Mouse (Mus musculus) WW6 (cell line): ENCODE results near the gene Eif3a.

Experiments used
- DNase-seq: peaks from one replicate; pipeline ENCODE4 v3.0.0-alpha.2; 2013; ENCODE audit warnings: low read depth, low spot score

Eif3a gene

GRCm38 (mm10) chr19:60790551-60791161 lies at the start of gene Eif3a:
Gene Eif3a, minus strand, starts transcription at chr19:60790658.
- peak; percentile 88 for DNase-seq

DNA sequence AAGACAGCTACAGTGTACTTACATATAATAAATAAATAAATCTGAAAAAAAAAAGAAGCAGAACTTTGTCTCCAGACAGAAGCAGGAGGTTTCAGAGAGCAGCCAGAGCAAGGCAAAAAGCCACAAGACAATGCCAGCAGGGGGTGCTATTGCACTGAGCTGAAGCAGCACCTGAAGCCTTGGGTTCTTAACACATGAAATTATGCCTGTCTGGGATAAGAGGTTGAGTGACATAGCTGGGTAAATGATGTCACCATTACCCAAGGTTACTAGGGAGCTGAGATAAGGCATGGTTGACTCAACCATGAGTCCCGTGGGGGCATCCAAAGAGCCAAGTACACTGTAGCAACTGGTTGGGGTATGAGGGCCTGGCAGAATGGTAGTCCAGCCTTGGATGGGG lies 47.3 kb upstream of the Eif3a start:
- DNase-seq: peak; percentile 31

GRCm38 (mm10) chr19:60818677-60819076 lies 28.2 kb upstream of the Eif3a start:
- no peak for DNase-seq

GRCm38 (mm10) chr19:60813133-60813532 lies 22.7 kb upstream of the Eif3a start:
- DNase-seq: no peak

DNA sequence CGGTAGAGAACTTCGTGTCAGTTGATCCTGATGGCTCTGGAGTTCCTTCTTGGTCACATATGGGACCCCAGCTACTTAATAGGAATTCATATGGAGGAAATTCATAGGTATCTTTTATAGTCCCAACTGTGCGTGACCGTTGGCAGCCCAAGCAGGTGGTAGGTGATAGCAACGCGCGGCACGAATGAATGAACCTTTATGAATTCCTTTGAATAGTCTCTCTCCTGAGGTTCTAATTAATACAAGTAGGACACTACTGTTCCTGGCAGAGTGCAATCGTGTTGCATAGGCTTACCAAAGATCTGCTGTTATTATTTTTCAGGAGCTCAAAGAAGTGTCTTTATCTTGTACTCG lies 21.6 kb upstream of the Eif3a start:
- DNase-seq: no peak

DNA sequence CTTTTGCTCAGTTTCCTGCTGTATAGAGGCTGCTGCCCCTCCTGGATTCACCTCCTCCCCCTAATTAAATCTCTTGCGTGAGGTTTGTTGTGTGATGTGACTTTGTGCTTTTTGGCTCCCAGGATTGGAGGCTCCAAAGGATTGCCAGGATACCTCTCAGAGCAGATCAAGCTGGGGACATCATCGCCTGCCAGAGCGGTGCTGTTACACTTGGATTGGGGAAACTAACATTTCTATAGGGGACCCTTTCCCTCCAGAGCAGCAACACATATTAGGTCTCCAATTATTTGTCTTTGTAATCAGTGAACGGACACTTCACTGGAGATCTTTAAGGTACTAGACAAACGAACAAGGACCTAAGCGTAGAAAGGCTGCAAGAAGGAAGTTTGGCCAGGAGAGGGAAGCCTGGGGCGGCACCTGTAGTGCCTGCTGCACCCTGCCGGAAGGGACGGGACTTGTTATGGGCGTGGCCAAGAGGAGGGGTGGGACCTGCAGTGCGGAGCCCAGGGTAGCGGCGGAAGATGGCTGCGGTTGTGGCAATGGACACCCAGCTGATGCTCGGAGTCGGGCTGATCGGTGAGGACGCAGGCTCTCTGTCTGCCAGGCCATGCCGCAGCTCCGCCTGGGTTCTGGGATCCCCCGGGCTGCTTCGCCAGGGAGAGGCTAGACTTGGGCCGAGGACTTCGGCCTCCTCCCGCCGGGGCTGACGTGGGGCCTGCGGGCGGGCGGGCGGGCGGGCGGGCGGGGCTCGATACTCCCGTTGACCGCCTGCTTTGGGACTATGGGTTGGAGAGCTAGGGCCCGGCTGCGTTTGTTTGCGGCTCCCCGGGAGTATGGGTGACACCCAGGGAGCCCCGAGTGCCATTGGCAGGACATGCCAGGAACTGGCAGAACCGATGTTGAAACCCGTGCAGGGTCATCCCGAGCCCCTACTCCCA lies 20.9 kb upstream of the Eif3a start, which contains the start of gene Fam45a:
Gene Fam45a, plus strand, starts transcription at position 488 of the 938 bp plus-strand sequence.
- peak; percentile 85 for DNase-seq

DNA sequence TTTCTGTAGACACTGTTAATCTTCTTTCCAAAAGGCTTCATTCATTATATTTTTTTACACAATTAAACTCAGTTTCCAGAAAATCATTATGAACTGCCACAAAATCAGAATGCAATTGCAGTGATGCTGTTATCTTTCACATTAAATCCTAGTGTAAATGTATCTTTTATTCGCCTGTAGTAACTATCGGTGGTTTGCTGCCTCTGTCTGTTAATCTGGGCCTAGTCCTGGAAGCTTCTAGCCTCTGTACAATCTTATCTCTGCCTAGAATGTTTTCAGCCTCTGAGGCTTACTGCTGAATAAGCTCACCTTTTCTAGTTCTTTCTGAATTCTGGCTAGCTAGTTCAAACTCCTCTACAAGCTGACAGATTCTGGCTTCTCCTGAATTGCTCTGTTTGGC lies 19.5 kb upstream of the Eif3a start:
- no peak for DNase-seq

DNA sequence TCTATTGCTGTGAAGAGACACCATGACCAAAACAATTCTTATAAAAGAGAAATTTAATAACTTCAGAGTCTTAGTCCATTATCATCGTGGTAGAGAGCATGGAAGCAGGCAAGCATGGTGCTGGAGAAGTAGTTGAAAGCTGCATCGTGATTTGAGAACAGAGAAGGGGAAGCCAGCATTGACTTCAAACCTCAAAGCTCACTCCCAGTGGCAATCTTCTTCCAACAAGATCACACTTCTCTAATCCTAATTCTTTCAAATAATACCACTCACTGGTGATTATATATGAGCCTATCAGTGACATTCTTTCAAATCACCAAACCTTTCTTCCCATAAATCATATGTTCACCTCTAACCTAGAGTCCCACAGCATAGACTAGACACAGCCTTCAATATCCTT lies 14.4 kb upstream of the Eif3a start:
- no peak for DNase-seq

- no peak for DNase-seq
Measured at GRCm38 (mm10) chr19:60799867-60800569, 9.6 kb upstream of the Eif3a start.

DNA sequence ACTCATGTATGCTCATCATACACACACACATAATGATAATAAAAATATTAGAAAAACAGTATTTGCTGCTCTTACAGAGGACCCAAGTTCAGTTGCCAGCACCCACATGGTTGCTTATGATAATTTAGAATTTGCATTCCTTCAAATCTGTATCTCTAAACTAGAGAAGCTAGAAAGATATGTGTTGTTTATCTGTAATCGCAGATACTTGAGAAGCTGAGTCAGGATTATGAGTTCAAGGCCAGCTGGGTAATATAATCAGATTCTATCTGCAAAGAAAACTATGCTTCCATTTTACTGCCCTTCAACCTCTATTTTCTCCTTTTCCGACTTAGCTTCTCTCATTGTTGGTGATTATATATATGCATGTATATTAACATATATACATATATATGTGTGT lies 7.0 kb upstream of the Eif3a start:
- DNase-seq: no peak

DNA sequence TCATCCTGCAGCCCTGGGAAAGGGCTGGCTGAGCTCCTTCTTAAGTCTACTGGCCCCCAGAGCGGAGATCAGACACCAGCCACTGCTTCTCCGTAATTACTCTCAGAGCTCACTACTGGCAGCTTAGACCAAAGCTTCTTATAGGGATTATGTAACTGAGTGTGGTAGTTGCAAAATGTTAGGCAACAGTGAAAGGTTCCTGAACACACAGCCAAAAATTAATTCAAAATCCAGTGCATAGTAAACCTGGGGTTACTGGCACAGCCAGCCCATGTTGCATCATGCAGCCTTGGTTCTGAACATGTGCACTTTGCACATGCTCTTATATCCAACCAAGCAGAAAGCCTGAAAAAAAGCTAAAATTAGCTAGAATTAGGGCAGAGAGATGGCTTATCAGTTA lies 4.8 kb upstream of the Eif3a start:
- DNase-seq: no peak

DNA sequence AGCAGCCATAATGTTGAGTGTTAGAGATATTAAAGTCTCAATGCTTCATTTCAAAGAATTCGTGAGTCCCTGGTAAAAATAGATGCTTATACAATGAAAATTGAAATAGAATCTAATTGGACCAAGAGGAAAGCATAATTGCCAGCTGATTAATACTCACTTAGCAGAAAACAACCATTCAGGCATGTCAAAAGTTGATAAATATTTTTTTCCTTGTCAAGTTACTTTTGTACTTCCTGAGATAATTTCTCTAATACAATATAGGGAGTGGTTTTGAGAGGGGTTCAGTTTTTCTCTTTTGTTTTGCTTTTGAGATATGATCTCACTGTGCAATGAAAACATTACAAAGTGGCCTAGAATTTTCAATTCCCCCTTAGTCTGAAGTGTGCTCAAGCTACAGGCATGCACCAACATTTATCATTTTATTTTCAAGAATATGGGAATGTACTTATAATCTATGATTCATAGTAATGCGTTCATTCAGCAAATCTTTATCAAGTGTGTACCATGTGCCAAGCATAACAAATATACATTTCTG lies 2.8 kb upstream of the Eif3a start:
- no peak for DNase-seq

GRCm38 (mm10) chr19:60791164-60791563 lies 706 bp upstream of the Eif3a start:
- DNase-seq: no peak

DNA sequence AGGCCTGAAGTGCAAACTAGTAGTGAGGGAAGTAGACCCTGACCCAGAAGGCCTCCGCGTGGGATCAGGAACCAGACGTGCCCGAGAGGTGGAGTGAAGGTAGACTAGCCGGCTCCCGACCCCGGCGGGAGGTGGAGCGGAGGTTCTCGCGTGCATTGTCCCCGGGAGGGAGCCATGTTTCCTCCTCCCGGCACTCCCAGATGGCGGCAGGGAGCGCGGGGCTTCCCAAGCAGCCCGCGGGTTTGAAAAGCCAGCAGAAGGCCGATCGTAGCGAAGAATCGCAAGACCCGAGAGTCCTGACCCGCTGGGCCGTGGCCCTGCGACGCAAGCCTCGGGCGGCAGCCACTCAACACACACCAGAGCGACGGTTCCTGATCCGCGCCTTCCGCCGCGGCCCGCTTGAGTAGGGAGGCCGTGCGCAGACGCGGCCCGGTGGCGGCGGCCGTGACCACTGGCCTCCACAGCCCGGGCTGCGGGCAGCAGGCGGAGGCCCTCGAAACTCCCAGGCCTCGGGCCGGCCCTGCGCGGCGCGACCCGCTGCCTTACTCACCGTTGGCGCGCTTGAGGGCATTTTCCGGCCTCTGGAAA lies 445 bp downstream of the Eif3a start:
- no peak for DNase-seq

GRCm38 (mm10) chr19:60789452-60789851 lies 1.0 kb downstream of the Eif3a start:
- no peak for DNase-seq

DNA sequence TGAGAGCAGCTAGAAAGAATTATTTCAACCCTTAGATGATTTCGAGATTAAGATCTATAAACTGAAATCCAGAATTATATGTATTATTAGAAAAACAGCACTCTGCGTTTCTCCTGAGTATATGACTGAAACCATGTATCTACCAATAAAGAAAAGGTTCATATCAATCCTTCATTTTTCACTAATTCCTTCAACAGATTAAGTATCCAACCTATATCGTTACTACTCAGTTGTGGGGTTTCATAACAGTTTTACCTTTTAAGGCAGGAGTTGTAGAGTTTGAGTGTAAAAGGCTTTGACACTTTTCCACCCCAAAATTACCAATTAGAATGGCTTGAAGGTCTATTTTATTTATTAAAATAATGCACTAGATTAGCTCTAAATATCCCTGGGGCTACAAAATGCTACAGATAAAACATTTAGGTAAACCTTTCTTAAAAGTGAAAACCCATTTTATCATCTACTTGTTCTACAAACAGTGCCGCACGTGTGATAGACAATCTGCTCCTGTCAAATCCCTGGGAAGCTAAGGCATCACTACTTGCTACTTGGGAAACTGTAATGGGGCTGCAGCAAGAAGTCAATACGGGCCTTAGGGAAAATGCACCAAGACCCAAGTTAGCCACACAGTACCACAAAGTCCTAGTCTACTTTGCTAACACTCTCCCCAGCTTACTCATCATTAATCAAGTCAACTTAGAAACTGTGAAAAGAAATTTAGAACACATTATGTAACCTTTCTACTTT lies 2.1 kb downstream of the Eif3a start:
- no peak for DNase-seq

- no peak for DNase-seq
Measured at GRCm38 (mm10) chr19:60787465-60788150, 2.9 kb downstream of the Eif3a start.

- no peak for DNase-seq
Measured at GRCm38 (mm10) chr19:60784712-60785111, 5.7 kb downstream of the Eif3a start.

DNA sequence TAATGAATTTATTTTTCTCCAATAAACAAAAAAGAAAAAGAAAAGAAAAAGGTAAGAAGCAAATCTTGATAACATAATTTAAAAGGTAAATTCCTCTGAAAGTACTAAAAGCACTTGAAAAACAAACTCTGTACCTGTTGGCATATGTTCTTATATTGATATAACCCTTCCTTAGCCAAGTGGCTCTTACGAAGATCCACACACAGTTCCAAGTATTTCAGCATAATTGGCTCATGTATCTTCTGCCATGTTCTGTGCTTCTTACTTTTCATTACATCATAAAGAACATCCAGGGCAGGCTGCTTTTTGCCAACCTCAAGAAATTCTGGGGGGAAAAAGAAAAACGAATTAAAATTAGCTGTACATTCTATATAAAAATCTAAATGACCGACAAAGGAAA lies 8.4 kb downstream of the Eif3a start:
- DNase-seq: no peak

- no peak for DNase-seq
Measured at GRCm38 (mm10) chr19:60773366-60773765, 17.1 kb downstream of the Eif3a start.
